Mouse (Mus musculus) neural tube, embryonic 14.5 days (tissue): ENCODE data around the gene Rd3l. TPM values are rescaled to one million over a fixed set of nuclear protein-coding genes. Genes with fewer than 3 reads are reported as not detected.

ENCODE experiments used
- ATAC-seq: fragments of 200-750 bp; cut with Nextera tagmentation; 2 replicates; pipeline ENCODE4 v1.8.0; 2017; ENCODE audit warnings: low read depth, mild to moderate bottlenecking, moderate TSS enrichment, moderate library complexity
- H3K27ac ChIP-seq: fragments of 300-500 bp; sonication (generic); 2 replicates; pipeline ENCODE4 v1.5.1; 2014; ENCODE audit warnings: low read depth, mild to moderate bottlenecking, control low read depth, low read length, moderate library complexity, mixed read lengths
- H3K27me3 ChIP-seq: fragments of 300-500 bp; sonication (generic); 2 replicates; pipeline ENCODE4 v1.6.1; 2014; ENCODE audit warnings: low read length; ENCODE audit not compliant: control insufficient read depth, insufficient read depth
- H3K36me3 ChIP-seq: fragments of 300-500 bp; sonication (generic); 2 replicates; pipeline ENCODE4 v1.6.1; 2014; ENCODE audit warnings: low read length, mixed read lengths; ENCODE audit not compliant: control insufficient read depth, insufficient read depth
- H3K4me1 ChIP-seq: fragments of 300-500 bp; sonication (generic); 2 replicates; pipeline ENCODE4 v1.6.1; 2014; ENCODE audit warnings: low read length; ENCODE audit not compliant: control insufficient read depth, insufficient read depth
- H3K4me2 ChIP-seq: fragments of 300-500 bp; sonication (generic); 2 replicates; pipeline ENCODE4 v1.6.1; 2014; ENCODE audit warnings: mild to moderate bottlenecking, low read depth, low read length, control low read depth
- H3K4me3 ChIP-seq: fragments of 300-500 bp; sonication (generic); 2 replicates; pipeline ENCODE4 v1.5.1; 2014; ENCODE audit warnings: low read depth, low read length, control low read depth, mixed read lengths
- H3K9ac ChIP-seq: fragments of 300-500 bp; sonication (generic); replicated peaks from 2 replicates; pipeline ENCODE4 v1.6.1; 2014; ENCODE audit warnings: low read depth, mild to moderate bottlenecking, control low read depth, low read length, mixed read lengths
- H3K9me3 ChIP-seq: fragments of 300-500 bp; sonication (generic); 2 replicates; pipeline ENCODE4 v1.6.1; 2016; ENCODE audit warnings: low read length; ENCODE audit not compliant: control insufficient read depth
- WGBS: fragments of 180-500 bp; shearing (Covaris S2); extraction: QIAGEN DNeasy Blood & Tissue Kit; methylation state at CpG from one replicate; pipeline ENCODE4 v1.1.7; 2014; 5-methylcytosine and 5-hydroxymethylcytosine counted together
- polyA plus RNA-seq: library from polyadenylated mRNA; unstranded; fragments of >200 nt; fragmentation: Nextera tagmentation; extraction: Ambion mirVana; gene quantifications from 2 replicates; pipeline ENCODE4 v1.2.1, GENCODE M21; 2014

Rd3l gene
- polyA plus RNA-seq = not detected in 2 replicates

DNA sequence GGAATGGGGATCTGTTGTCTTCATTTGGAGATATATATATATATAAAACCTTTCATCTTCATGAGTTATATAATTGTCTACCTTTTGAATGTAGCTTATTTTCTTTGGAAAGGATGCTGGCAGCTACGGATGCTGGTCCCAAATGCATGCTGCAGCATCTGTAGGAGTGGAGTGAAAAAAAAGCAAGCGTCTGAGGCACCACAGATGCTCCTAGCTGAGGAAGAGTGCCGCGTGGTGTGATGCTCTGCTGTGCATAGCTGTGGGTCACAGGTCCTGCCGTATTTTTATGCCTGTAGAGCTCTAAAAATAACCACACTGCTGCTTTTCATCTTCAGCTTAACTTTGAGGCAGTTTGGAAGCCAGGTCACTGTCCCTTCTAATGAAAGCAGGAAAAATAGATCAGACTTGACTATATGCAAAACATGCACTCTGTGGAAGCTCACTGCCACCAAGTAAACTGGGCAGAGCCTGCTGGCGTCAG lies at the start of gene Rd3l:
Gene Rd3l (minus strand): TSS at position 431 of the 481 bp plus-strand sequence.
- no peak within 1 kb of the TSS for H3K4me3 ChIP-seq
- no peaks in the 10 kb centered on the region for H3K27me3 ChIP-seq
- H3K9me3 ChIP-seq = no peaks in the 10 kb centered on the region
- H3K9ac ChIP-seq = no peak within 1 kb of the TSS
- ATAC-seq = no peak
- no peaks in the 10 kb centered on the region for H3K4me1 ChIP-seq
- no peak within 1 kb of the TSS for H3K27ac ChIP-seq
- no peak within 1 kb of the TSS for H3K4me2 ChIP-seq
- H3K36me3 ChIP-seq = no peaks in the 10 kb centered on the region
- 83% methylated on average over 6 of the region's 6 CpGs for WGBS

DNA sequence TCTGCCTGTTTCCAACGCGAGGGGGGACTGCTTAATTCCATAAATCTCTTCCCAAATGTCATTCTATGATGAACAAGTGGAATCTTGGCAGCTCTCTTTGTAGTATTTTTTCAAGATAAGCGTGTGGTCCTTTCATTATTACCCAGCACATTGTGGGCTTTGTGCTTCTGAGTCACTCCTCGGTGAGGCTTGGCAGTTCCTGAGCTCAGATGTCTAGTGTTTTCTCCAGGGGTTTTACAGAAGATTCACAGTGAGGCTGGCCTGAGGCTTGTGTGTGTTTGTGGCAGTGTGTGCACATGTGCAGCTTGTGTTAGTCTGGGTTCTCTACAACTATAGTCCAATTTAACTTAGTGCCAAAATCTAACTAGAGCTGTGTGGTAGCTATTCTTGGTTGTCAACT lies 46.3 kb upstream of the Rd3l start:
- Histone ChIP-seq H3K27ac (no peak overlapping the region), H3K9ac (no peak overlapping the region), H3K36me3 (no peaks in the 10 kb centered on the region), H3K9me3 (no peaks in the 10 kb centered on the region), H3K27me3 (no peaks in the 10 kb centered on the region), H3K4me3 (no peak overlapping the region), H3K4me1 (no peaks in the 10 kb centered on the region), H3K4me2 (no peak overlapping the region)
- WGBS = 68% methylated on average over 4 of the region's 4 CpGs
- no peak for ATAC-seq

DNA sequence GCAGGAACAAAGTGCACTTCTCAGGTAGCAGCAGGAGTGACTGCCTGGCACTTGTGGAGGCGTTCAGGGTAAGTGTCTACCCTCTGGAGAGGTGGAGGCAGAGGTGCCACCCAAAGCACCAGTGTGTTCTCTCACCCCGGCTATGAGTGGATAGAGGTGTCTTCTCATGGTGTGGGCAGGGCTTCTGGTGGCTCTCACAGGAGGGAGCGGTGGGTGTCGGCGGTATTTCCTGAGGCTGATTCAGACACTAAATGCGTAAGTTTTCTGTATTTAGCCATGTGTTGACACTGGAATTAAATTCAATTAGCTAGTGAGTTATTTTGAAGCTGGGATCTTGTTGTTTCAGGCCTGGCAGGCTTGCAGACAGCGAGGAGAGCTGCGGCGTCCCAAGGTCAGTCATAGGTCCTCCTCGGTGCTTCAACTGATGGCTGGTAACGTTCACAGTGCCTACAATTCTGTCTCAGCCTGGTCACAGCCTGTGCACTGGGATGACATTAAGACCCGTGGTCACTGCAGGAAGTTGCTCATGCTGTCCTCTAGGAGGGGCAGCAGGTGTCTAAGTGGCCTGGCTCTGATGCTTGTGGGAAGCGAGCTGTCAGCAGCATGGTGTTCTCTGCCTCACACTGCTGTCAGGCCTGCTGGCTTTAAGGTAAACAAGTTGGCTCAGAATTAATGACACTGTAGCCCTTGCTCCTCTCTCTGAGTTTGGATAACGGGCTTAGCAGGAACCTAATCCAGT lies 45.0 kb upstream of the Rd3l start:
- Histone ChIP-seq H3K9me3 (no peaks in the 10 kb centered on the region), H3K9ac (no peak overlapping the region), H3K4me2 (no peak overlapping the region), H3K4me1 (no peaks in the 10 kb centered on the region), H3K4me3 (no peak overlapping the region), H3K36me3 (no peaks in the 10 kb centered on the region), H3K27me3 (no peaks in the 10 kb centered on the region), H3K27ac (no peak overlapping the region)
- WGBS = 87% methylated on average over 14 of the region's 14 CpGs
- no peak for ATAC-seq

DNA sequence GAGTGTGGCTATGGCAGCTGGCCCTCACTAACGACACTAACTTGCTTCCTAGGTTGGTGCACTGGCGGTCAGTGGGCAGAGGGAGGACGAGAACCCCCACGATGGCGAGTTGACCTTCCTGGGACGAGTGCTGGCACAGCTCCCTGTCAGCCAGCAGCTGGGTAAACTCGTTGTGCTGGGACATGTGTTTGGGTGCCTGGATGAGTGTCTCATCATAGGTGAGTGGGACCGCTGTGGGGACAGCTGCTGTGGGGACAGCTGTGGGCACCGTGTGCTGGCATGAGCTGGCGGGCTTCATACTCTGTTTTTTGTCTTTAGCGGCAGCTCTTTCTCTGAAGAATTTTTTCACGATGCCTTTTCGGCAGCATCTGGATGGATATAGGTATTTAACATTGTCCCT lies 44.3 kb upstream of the Rd3l start:
- H3K27ac ChIP-seq = no peak overlapping the region
- no peaks in the 10 kb centered on the region for H3K9me3 ChIP-seq
- H3K27me3 ChIP-seq = no peaks in the 10 kb centered on the region
- H3K9ac ChIP-seq = no peak overlapping the region
- H3K4me2 ChIP-seq = no peak overlapping the region
- 93% methylated on average over 13 of the region's 13 CpGs for WGBS
- no peaks in the 10 kb centered on the region for H3K36me3 ChIP-seq
- ATAC-seq = no peak
- H3K4me3 ChIP-seq = no peak overlapping the region
- H3K4me1 ChIP-seq = no peaks in the 10 kb centered on the region

DNA sequence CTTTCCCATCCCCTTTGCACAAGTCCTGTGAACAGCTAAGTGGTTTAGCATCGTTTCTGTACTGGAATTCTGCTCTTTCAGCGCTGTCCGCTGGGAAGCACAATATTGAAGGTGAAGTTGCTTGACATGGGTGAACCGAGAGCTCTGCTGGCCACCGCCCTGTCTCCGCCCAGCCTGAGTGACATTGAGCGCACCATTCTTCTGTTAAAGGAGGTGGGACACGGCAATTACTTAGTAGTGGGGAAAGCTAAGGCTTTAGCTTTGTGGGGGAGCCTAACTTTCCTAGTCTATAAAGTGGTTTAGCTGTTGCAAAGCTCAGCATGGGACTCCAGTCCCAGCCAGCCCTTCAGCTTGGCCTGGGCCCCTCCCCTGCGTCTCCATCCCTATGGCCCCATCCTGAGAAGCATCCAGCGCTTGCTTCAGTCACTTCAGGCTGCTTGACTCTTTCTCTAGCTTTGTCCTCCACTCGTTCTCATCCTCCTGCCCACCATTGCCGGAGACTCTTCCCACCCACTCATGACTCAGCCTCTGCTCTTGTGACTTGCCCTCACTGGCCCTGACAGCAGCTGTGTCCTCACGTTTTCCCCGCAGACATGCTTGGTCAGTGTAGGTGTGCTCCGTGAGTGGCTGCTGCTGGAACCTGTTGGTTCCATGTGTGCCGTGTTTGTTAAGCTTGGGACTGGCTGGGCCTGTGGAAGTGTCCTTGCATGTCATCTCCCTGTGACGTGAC lies 43.6 kb upstream of the Rd3l start:
- Histone ChIP-seq H3K4me1 (no peaks in the 10 kb centered on the region), H3K4me2 (no peak overlapping the region), H3K36me3 (no peaks in the 10 kb centered on the region), H3K4me3 (no peak overlapping the region), H3K27me3 (no peaks in the 10 kb centered on the region), H3K9ac (no peak overlapping the region), H3K27ac (no peak overlapping the region), H3K9me3 (no peaks in the 10 kb centered on the region)
- 64% methylated on average over 17 of the region's 17 CpGs for WGBS
- no peak for ATAC-seq

DNA sequence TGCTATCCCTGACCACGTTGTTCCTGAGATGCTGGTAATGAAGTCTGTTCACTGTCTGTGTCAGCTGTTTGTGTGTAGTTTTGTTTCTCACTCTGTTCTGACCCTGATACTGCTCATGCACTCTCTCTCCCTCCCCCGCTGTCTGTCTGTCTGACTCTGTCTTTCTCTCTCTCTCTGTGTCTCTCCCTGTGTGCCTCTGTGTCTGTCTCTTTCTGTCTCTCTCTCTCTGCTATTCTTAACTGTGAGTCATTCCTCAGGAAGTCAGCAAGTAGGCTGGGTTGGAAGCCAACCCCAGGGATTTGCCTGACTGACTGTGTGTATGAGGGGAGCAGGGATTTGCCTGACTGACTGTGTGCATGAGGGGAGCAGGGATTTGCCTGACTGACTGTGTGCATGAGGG lies 42.2 kb upstream of the Rd3l start:
- 92% methylated on average over 2 of the region's 2 CpGs for WGBS
- no peak for ATAC-seq

DNA sequence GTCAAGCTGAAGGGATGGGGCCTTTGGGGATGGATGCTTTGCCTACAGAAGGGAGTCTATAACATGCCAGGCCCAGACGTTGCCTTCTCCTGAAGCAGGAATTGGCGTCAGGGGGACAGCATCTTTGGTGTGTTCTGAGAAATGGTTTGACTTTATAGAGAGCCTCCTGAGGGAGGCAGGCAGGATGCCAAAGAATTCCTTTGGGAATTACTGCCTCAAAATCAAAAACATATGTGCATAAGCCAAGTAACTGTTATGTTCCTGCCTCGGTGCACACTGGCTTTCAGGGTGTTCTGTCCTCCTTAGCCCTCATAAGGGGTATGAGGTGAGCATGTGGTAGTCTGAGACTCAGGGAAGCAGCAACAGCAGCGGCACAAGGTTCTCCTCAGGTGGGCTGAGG lies 35.2 kb upstream of the Rd3l start:
- ATAC-seq = no peak
- H3K27ac ChIP-seq = no peak overlapping the region
- no peaks in the 10 kb centered on the region for H3K4me1 ChIP-seq
- no peak overlapping the region for H3K4me3 ChIP-seq
- H3K9ac ChIP-seq = no peak overlapping the region
- H3K9me3 ChIP-seq = no peaks in the 10 kb centered on the region
- 83% methylated on average over 4 of the region's 4 CpGs for WGBS
- no peak overlapping the region for H3K4me2 ChIP-seq
- no peaks in the 10 kb centered on the region for H3K36me3 ChIP-seq
- H3K27me3 ChIP-seq = no peaks in the 10 kb centered on the region

More for the DNA sequence above, 42.2 kb upstream of the Rd3l start:
- H3K4me2 ChIP-seq = no peak overlapping the region
- no peak overlapping the region for H3K27ac ChIP-seq
- H3K9ac ChIP-seq = no peak overlapping the region
- H3K9me3 ChIP-seq = no peaks in the 10 kb centered on the region
- H3K4me1 ChIP-seq = no peaks in the 10 kb centered on the region
- no peaks in the 10 kb centered on the region for H3K36me3 ChIP-seq
- no peaks in the 10 kb centered on the region for H3K27me3 ChIP-seq
- no peak overlapping the region for H3K4me3 ChIP-seq

DNA sequence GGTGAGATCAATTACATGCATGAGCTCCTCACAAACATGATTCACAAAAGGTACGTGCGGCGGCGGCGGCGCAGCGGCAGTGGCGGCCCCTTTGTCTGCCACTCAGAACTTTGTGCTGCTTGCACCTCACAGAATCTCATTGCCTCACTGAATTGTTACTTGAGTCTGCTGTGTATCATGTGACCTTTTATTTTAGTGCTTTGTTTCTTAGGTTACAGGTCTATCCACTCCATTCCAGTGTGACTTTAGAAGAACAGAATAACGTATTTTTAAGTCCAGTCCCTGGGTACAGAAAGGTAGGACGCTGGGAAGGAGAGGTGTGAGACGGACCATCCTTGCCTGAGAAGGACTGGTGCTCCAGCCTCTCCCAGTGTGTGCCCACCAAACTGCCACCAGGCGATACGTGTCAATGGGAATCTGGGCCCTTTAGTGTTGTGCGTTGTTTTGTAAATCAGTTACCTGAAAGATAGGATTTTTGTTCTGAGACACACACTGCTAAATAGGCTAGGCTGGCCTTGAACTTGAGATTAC lies 32.2 kb upstream of the Rd3l start:
- Histone ChIP-seq H3K27me3 (no peaks in the 10 kb centered on the region), H3K4me1 (no peaks in the 10 kb centered on the region), H3K4me3 (no peak overlapping the region), H3K27ac (no peak overlapping the region), H3K9me3 (no peaks in the 10 kb centered on the region), H3K9ac (no peak overlapping the region), H3K36me3 (no peaks in the 10 kb centered on the region), H3K4me2 (peak overlapping the region; percentile 34; the same call in 1 of the 2 replicates)
- WGBS = 16% methylated on average over 14 of the region's 14 CpGs
- no peak for ATAC-seq
